Mouse (Mus musculus): ENCODE data around the gene Rgs1. TPM values are rescaled to one million over a fixed set of nuclear protein-coding genes. Genes with fewer than 3 reads are reported as not detected.

The Rgs1 gene
- total and polyA plus RNA-seq, 2 experiments from 2014 or later, result 0.40 to 1.5 TPM

GRCm38 (mm10) chr1:144248206-144248605, 836 bp downstream of the Rgs1 start:
- Histone ChIP-seq H3K36me3 (replicated peaks; ENCODE audit: control insufficient read depth, insufficient read depth, low read length) (no peaks in the 10 kb centered on the region), H3K4me1 (ENCODE audit: control insufficient read depth, insufficient read depth) (no peaks in the 10 kb centered on the region), H3K9ac (replicated peaks; ENCODE audit: low read depth, low read length) (no peak overlapping the region), H3K9me3 (replicated peaks; ENCODE audit: control insufficient read depth, low read length) (no peaks in the 10 kb centered on the region), H3K27me3 (ENCODE audit: control insufficient read depth, insufficient read depth, low read length) (no peaks in the 10 kb centered on the region), H3K27ac (ENCODE audit: low read depth) (no peak overlapping the region), H3K4me2 (ENCODE audit: low read depth, low read length) (no peak overlapping the region), H3K4me3 (ENCODE audit: low read depth, low read length) (no peak overlapping the region)
- no peak for DNase-seq (ENCODE audit: low spot score)
- 74% methylated on average over 3 of the region's 3 CpGs for WGBS
- TF ChIP-seq EP300 (IDR thresholded peaks at IDR 0.05; ENCODE audit: low read depth) (no peak), CTCF (IDR thresholded peaks at IDR 0.05; ENCODE audit: low read depth) (no peak)
- ATAC-seq (ENCODE audit: insufficient read depth, low read depth), result no peak

GRCm38 (mm10) chr1:144247382-144247781, 1.7 kb downstream of the Rgs1 start:
- 83% methylated on average over 1 of the region's 1 CpGs for WGBS
- no peaks in the 10 kb centered on the region for H3K9me3 ChIP-seq (replicated peaks; ENCODE audit: control insufficient read depth, low read length)
- H3K4me3 ChIP-seq (ENCODE audit: low read depth, low read length), result no peak overlapping the region
- TF ChIP-seq EP300 (IDR thresholded peaks at IDR 0.05; ENCODE audit: low read depth) (no peak), CTCF (IDR thresholded peaks at IDR 0.05; ENCODE audit: low read depth) (no peak)
- no peak overlapping the region for H3K4me2 ChIP-seq (ENCODE audit: low read depth, low read length)
- H3K4me1 ChIP-seq (ENCODE audit: control insufficient read depth, insufficient read depth), result no peaks in the 10 kb centered on the region
- no peak for DNase-seq (ENCODE audit: low spot score)
- no peak overlapping the region for H3K27ac ChIP-seq (ENCODE audit: low read depth)
- no peak for ATAC-seq (ENCODE audit: insufficient read depth, low read depth)
- H3K27me3 ChIP-seq (ENCODE audit: control insufficient read depth, insufficient read depth, low read length), result no peaks in the 10 kb centered on the region
- no peaks in the 10 kb centered on the region for H3K36me3 ChIP-seq (replicated peaks; ENCODE audit: control insufficient read depth, insufficient read depth, low read length)
- no peak overlapping the region for H3K9ac ChIP-seq (replicated peaks; ENCODE audit: low read depth, low read length)

GRCm38 (mm10) chr1:144243511-144243910, 5.5 kb downstream of the Rgs1 start:
- H3K27me3 ChIP-seq (ENCODE audit: control insufficient read depth, insufficient read depth, low read length), result no peaks in the 10 kb centered on the region
- ATAC-seq (ENCODE audit: insufficient read depth, low read depth) (no peak; the same call in 1 of the 2 replicates), DNase-seq (ENCODE audit: low spot score) (peak; percentile 19)
- H3K9me3 ChIP-seq (replicated peaks; ENCODE audit: control insufficient read depth, low read length), result no peaks in the 10 kb centered on the region
- H3K4me1 ChIP-seq (ENCODE audit: control insufficient read depth, insufficient read depth), result no peaks in the 10 kb centered on the region
- no peak overlapping the region for H3K4me2 ChIP-seq (ENCODE audit: low read depth, low read length)
- no peak overlapping the region for H3K27ac ChIP-seq (ENCODE audit: low read depth)
- TF ChIP-seq CTCF (IDR thresholded peaks at IDR 0.05; ENCODE audit: low read depth) (peak; percentile 46), EP300 (IDR thresholded peaks at IDR 0.05; ENCODE audit: low read depth) (no peak)
- H3K9ac ChIP-seq (replicated peaks; ENCODE audit: low read depth, low read length), result no peak overlapping the region
- WGBS, result 41% methylated on average over 1 of the region's 1 CpGs
- H3K36me3 ChIP-seq (replicated peaks; ENCODE audit: control insufficient read depth, insufficient read depth, low read length), result no peaks in the 10 kb centered on the region
- no peak overlapping the region for H3K4me3 ChIP-seq (ENCODE audit: low read depth, low read length)

- Histone ChIP-seq H3K27ac (ENCODE audit: low read depth) (no peak overlapping the region), H3K36me3 (replicated peaks; ENCODE audit: control insufficient read depth, insufficient read depth, low read length) (no peaks in the 10 kb centered on the region), H3K9me3 (replicated peaks; ENCODE audit: control insufficient read depth, low read length) (no peaks in the 10 kb centered on the region), H3K4me1 (ENCODE audit: control insufficient read depth, insufficient read depth) (no peaks in the 10 kb centered on the region), H3K9ac (replicated peaks; ENCODE audit: low read depth, low read length) (no peak overlapping the region), H3K4me2 (ENCODE audit: low read depth, low read length) (no peak overlapping the region), H3K27me3 (ENCODE audit: control insufficient read depth, insufficient read depth, low read length) (no peaks in the 10 kb centered on the region), H3K4me3 (ENCODE audit: low read depth, low read length) (no peak overlapping the region)
- 56% methylated on average over 2 of the region's 2 CpGs for WGBS
- DNase-seq (ENCODE audit: low spot score) (no peak), ATAC-seq (ENCODE audit: insufficient read depth, low read depth) (no peak)
- TF ChIP-seq CTCF (IDR thresholded peaks at IDR 0.05; ENCODE audit: low read depth) (no peak), EP300 (IDR thresholded peaks at IDR 0.05; ENCODE audit: low read depth) (no peak)
Measured at GRCm38 (mm10) chr1:144239195-144239594, 9.8 kb downstream of the Rgs1 start.

GRCm38 (mm10) chr1:144215230-144215629, 33.8 kb downstream of the Rgs1 start:
- TF ChIP-seq CTCF (IDR thresholded peaks at IDR 0.05; ENCODE audit: low read depth), result no peak
- TF ChIP-seq EP300 (IDR thresholded peaks at IDR 0.05; ENCODE audit: low read depth), result no peak
- H3K4me3 ChIP-seq (ENCODE audit: low read depth, low read length), result no peak overlapping the region
- no peaks in the 10 kb centered on the region for H3K27me3 ChIP-seq (ENCODE audit: control insufficient read depth, insufficient read depth, low read length)
- H3K4me1 ChIP-seq (ENCODE audit: control insufficient read depth, insufficient read depth), result no peaks in the 10 kb centered on the region
- H3K36me3 ChIP-seq (replicated peaks; ENCODE audit: control insufficient read depth, insufficient read depth, low read length), result no peaks in the 10 kb centered on the region
- DNase-seq (ENCODE audit: low spot score) (no peak), ATAC-seq (ENCODE audit: insufficient read depth, low read depth) (no peak)
- no peaks in the 10 kb centered on the region for H3K9me3 ChIP-seq (replicated peaks; ENCODE audit: control insufficient read depth, low read length)
- H3K4me2 ChIP-seq (ENCODE audit: low read depth, low read length), result no peak overlapping the region
- no peak overlapping the region for H3K27ac ChIP-seq (ENCODE audit: low read depth)
- no peak overlapping the region for H3K9ac ChIP-seq (replicated peaks; ENCODE audit: low read depth, low read length)

GRCm38 (mm10) chr1:144210912-144211311, 38.1 kb downstream of the Rgs1 start:
- Histone ChIP-seq H3K4me3 (ENCODE audit: low read depth, low read length) (no peak overlapping the region), H3K9me3 (replicated peaks; ENCODE audit: control insufficient read depth, low read length) (no peaks in the 10 kb centered on the region), H3K36me3 (replicated peaks; ENCODE audit: control insufficient read depth, insufficient read depth, low read length) (no peaks in the 10 kb centered on the region), H3K9ac (replicated peaks; ENCODE audit: low read depth, low read length) (no peak overlapping the region), H3K27me3 (ENCODE audit: control insufficient read depth, insufficient read depth, low read length) (no peaks in the 10 kb centered on the region), H3K27ac (ENCODE audit: low read depth) (no peak overlapping the region), H3K4me2 (ENCODE audit: low read depth, low read length) (no peak overlapping the region), H3K4me1 (ENCODE audit: control insufficient read depth, insufficient read depth) (no peaks in the 10 kb centered on the region)
- DNase-seq (ENCODE audit: low spot score) (no peak), ATAC-seq (ENCODE audit: insufficient read depth, low read depth) (no peak)
- TF ChIP-seq EP300 (IDR thresholded peaks at IDR 0.05; ENCODE audit: low read depth) (no peak), CTCF (IDR thresholded peaks at IDR 0.05; ENCODE audit: low read depth) (no peak)
- 54% methylated on average over 3 of the region's 3 CpGs for WGBS

Data from heart, postnatal 0 days (tissue).